Mouse (Mus musculus) retina, embryonic 14.5 days (tissue): ENCODE data around the gene Ptprg.

Experiments used
- DNase-seq: peaks from one replicate; pipeline ENCODE4 v3.0.0-alpha.2; 2015; ENCODE audit warnings: low spot score

Gene Ptprg

DNA sequence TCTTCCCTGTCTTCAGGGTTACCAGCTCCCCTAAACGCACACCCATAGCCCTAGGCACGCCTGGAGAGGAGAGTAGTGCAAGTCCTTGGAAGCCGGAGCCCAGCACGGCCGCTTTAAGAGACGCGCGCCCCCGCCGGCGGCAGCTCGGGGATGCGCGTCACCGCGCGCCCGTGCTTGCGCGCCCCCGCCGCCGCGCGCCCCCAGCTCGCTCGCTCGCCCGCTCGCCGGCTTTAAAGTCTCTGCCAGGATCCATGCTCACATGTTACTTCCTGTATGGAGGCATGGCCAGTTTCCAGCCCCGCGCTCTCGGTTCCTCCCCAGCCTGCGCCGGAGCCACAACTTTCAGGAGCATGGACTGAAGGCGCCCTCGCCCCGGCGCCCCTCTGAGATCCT lies at the start of gene Ptprg:
TSS of gene Ptprg (plus strand) at position 260 of the 393 bp plus-strand sequence.
- DNase-seq = peak; percentile 90

DNA sequence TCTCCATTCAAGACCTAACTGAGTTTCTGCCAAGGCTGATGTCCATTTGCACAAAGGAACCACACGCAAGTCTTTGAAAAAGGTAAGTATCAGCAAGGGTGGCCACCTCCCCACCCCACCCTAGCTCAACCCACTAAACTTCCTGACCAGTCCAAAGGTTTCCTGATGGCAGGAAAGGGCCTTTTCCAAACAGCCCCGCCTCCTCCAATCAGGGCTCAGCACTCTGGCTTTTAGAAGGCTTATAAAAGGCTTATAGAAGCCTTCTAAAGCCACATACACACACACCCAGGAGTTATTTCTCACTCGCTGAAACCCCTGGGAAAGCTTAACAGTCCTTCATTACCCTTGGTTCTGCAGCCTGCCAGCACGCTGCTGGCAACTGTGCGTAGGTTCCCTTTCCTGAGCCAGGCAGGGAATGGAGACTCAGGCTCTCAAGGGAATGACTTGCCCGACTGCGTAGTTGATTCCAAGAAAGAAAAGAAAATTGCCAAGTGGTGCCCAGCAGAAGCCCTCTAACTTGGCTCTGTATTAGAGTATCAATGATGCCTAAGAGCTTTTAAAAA lies 49.4 kb upstream of the Ptprg start:
- DNase-seq = no peak

DNA sequence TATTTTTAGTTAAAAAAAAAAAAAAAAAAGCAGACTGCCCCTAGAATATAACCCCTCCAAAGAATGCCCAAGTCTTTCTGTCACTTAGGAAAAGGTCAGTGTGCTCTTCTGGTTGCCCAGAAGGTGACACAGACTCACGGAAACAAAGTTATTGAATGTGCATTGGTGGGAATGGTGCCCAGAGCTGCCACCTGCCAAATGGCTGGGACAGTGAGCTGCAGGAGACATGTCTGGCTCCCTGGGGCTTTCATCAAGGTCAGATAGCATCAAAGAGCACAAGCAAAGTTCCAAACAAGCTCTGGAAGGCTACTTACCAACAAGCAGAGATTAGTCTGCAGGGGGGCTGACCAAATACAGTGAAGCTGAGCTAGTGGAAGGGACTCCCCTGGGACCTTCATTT lies 43.2 kb upstream of the Ptprg start:
- no peak for DNase-seq

DNA sequence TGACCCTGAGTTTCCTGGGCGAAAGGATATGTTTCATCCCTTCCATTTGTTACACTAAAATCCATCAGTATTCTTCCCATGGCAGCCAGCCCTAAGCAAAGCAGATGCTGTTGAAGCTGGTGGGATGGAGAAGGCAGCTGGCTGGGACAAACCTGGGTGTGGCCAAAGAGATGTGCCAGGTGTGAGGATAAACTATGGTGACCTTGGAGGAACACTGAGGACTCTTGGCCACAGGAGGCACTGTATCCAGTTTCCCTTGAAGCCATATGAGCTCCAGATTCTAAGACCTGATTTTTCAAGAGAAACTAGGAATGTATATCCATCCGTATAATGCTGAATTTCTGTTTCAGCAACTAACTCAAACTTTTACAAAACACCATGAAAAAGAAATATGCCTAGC lies 34.2 kb upstream of the Ptprg start:
- DNase-seq = no peak

GRCm38 (mm10) chr14:11523052-11523451 lies 30.3 kb upstream of the Ptprg start:
- no peak for DNase-seq

- no peak for DNase-seq
Measured at GRCm38 (mm10) chr14:11529591-11529990, 23.7 kb upstream of the Ptprg start.

GRCm38 (mm10) chr14:11534456-11534855 lies 18.9 kb upstream of the Ptprg start:
- peak; percentile 53 for DNase-seq

- DNase-seq = no peak
Measured at GRCm38 (mm10) chr14:11536121-11536520, 17.2 kb upstream of the Ptprg start.

- no peak for DNase-seq
Measured at GRCm38 (mm10) chr14:11551892-11552291, 1.4 kb upstream of the Ptprg start.

DNA sequence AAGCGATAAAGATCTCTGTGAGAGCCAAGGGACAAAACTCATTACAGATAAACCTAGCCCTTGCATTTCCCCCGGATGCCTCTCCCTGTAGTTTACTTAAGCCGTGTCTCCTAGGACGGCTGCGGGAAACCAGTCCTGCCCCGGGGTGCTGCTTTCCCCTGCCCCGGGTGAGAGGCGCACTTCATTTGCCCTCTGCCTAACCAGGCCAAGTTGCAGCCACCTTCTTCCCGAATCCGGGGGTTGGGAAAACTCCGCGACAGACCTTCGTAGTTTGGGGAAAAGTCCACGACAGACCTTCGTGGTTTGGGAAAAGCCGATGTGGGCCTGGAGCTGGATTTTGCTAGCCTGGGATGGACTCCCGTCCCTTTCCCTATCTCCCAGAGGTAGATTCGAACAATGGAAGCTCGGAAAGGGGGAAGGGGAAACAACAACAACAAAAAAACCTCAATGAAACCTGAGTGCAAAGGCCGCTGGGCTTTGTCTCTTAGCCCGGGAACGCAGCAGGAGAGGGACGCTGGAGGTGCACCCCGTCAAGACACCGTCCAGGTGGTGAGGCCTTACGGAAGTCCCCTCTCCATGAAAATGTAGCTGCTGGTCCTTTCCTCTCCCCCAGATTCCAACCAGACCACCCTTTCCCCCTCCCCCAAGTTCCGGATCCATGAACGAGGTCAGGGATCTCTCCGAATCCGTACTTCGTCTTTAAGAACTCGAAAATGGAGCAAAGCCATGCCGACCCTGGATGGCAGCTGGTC lies 635 bp upstream of the Ptprg start:
- DNase-seq = peak; percentile 48

- DNase-seq = no peak
Measured at GRCm38 (mm10) chr14:11553679-11554305, 460 bp downstream of the Ptprg start.

GRCm38 (mm10) chr14:11554306-11555041 lies 1.1 kb downstream of the Ptprg start:
- DNase-seq = peak; percentile 77

DNA sequence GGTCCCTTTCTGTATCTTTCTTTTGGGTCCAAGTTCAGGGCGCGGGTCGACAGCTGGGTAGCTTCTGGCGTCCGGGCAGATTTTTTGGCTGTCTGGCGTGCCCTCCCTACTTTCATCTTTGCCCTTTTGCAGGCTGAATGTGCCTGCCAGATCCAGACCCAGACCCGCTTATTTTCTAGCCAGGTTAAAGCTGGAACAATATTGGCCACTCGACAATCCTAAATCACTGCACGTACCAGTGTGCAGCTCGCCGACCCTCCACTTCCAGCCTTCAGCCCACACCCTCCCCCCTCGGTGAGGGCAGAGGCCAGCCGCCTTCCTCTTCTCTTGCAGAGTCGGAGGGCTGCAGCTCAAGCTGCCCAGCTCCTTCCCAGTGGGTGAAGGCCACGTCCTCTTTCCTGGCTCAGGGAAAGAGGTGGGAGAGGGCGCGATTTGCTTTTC lies 1.7 kb downstream of the Ptprg start:
- peak; percentile 48 for DNase-seq

GRCm38 (mm10) chr14:11555521-11556355 lies 2.4 kb downstream of the Ptprg start:
- DNase-seq = peak; percentile 54

DNA sequence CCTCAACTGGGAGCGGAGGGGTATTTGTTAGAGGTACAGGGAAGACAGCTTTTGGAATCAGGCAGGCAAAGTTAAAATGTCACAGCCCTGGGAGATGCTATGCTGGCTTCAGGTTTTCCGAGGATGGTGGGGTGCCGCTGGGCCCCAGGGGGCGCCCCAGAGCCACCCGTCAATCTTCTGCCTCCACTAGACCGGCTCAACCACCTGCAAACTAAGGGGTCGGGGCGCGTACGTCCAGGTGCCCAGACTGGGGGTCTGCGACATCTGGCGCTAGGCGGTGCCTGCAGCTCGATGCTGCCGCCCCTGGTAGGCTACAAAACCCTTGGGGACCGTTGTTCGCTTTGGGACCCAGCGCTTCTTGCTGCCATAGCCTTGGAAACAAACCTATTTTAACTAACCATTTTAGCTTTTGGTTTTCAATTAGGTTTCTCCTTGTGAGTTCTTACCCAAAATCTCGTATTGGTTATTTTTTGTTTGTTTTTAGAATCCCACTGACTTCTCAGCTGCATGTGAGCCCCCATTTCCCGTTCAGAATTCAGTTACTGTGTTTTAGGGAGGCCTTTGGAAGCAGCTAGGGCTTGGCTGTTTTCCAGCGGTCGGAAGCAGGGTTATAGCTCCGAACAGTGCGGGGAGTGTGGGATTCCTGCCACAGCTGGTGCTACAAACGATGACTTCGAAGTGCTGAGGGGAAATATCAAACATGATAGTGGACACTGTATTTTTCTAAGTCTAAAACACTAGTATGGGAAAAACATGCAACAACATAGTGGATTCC lies 3.2 kb downstream of the Ptprg start:
- peak; percentile 80 for DNase-seq

GRCm38 (mm10) chr14:11558496-11558895 lies 5.2 kb downstream of the Ptprg start:
- no peak for DNase-seq

DNA sequence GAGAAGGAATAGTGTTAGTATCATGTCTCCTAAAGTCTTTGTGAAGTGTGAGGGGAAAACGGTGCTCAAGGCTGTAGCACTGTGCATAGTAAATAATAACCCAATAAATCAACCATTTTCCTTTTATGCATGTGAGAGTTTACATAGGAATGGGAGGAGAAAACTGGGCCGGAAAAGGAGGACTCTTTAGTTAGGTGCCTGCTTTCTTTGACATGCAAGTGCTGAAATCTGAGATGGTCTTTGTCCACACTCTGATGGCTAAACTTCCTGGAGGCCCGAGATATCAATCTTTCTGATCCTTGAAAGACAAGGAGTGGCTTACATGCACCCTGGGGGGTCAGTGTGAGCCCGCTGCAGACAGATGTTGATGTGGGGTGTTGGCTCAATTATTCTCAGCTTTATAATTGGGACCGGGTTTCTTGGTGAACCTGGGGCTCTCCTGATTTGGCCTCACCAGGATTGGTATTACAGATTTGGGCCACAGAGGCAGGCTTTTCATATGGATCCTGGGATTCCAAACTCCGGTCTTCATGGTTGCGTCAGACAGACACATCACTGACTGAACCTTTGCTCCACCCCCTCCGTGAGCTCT lies 7.4 kb downstream of the Ptprg start:
- no peak for DNase-seq

DNA sequence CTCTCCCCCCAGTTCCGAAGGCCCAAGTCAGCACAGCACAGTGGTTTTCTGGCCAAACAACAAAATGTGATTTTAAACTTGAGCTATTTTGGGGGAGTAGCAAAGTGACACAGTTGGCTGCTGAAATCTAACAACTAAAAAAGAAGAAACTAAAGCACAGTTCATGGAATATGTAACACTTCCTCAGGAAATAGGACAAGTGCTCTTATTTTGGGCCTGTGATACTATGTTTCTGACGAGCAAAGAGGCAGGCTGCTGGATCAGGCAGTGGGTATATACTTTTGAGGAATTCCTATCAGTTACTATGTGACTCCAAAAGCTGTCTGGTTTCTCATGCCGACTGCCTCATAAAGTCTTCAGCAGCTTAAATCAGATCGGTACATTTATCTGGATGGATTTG lies 8.1 kb downstream of the Ptprg start:
- no peak for DNase-seq

DNA sequence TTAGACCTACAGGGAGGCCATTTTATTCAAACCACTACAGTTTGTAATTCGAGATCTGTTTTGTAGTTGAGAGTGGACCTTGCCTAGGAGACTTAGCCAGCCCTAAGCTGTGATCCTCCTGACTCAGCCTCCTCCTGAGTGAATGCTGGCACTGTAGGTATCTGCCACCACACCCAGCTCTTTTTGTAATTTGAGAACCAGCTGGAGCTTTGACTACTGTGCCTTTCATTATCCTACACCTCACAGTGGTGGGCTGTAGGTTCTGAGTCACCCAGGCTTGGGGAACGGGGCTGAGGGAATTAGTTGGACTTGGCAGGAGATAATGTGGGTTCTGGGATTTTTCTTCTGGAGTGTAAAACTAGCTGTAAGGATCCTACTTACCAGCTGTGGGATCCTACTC lies 9.5 kb downstream of the Ptprg start:
- DNase-seq = no peak

GRCm38 (mm10) chr14:11563656-11564055 lies 10.3 kb downstream of the Ptprg start:
- DNase-seq = no peak

GRCm38 (mm10) chr14:11564456-11564855 lies 11.1 kb downstream of the Ptprg start:
- no peak for DNase-seq
